Mouse (Mus musculus) embryonic facial prominence, embryonic 11.5 days (tissue): ENCODE measurements at regions not wholly inside any gene's neighbourhood (a gene's known extent, or its start where the extent isn't known, plus 50 kb on each side); places are given as distances from the start of the nearest gene placed in this dataset.
A peak's percentile ranks its signal among the peaks of the same experiment; 100 is the strongest.

ENCODE experiments used
- ATAC-seq: fragments of 200-750 bp; cut with Nextera tagmentation; replicated peaks from 2 replicates; pipeline ENCODE4 v1.8.0; 2017; ENCODE audit warnings: low read depth; ENCODE audit not compliant: insufficient number of reproducible peaks, low FRiP score, low TSS enrichment
- DNase-seq: peaks from one replicate; pipeline ENCODE4 v3.0.0-alpha.2; 2015; ENCODE audit warnings: low spot score
- H3K27ac ChIP-seq: fragments of 300-500 bp; sonication (generic); replicated peaks from 2 replicates; pipeline ENCODE4 v1.5.1; 2014; ENCODE audit warnings: mild to moderate bottlenecking, low read depth, low read length, control low read depth
- H3K27me3 ChIP-seq: fragments of 300-500 bp; sonication (generic); 2 replicates; pipeline ENCODE4 v1.6.1; 2014; ENCODE audit warnings: mild to moderate bottlenecking, low read length, moderate library complexity, mixed read lengths; ENCODE audit not compliant: control insufficient read depth, insufficient read depth
- H3K36me3 ChIP-seq: fragments of 300-500 bp; sonication (generic); replicated peaks from 2 replicates; pipeline ENCODE4 v1.6.1; 2014; ENCODE audit warnings: low read depth, mild to moderate bottlenecking, low read length, moderate library complexity, mixed read lengths; ENCODE audit not compliant: control insufficient read depth, insufficient read depth
- H3K4me1 ChIP-seq: fragments of 300-500 bp; sonication (generic); 2 replicates; pipeline ENCODE4 v1.6.1; 2014; ENCODE audit warnings: low read length, mixed read lengths; ENCODE audit not compliant: control insufficient read depth, insufficient read depth
- H3K4me2 ChIP-seq: fragments of 300-500 bp; sonication (generic); 2 replicates; pipeline ENCODE4 v1.6.1; 2014; ENCODE audit warnings: low read depth, mild to moderate bottlenecking, control low read depth, low read length, moderate library complexity
- H3K4me3 ChIP-seq: fragments of 300-500 bp; sonication (generic); 2 replicates; pipeline ENCODE4 v1.5.1; 2014; ENCODE audit warnings: low read depth, low read length, control low read depth
- H3K9ac ChIP-seq: fragments of 300-500 bp; sonication (generic); replicated peaks from 2 replicates; pipeline ENCODE4 v1.6.1; 2014; ENCODE audit warnings: mild to moderate bottlenecking, control low read depth, low read length
- H3K9me3 ChIP-seq: fragments of 300-500 bp; sonication (generic); replicated peaks from 2 replicates; pipeline ENCODE4 v1.6.1; 2016; ENCODE audit warnings: mild to moderate bottlenecking, low read length, inconsistent platforms, mixed read lengths; ENCODE audit not compliant: control insufficient read depth
- WGBS: fragments of 180-500 bp; shearing (Covaris S2); extraction: QIAGEN DNeasy Blood & Tissue Kit; methylation state at CpG from one replicate; pipeline ENCODE4 v1.1.7; 2014; 5-methylcytosine and 5-hydroxymethylcytosine counted together

DNA sequence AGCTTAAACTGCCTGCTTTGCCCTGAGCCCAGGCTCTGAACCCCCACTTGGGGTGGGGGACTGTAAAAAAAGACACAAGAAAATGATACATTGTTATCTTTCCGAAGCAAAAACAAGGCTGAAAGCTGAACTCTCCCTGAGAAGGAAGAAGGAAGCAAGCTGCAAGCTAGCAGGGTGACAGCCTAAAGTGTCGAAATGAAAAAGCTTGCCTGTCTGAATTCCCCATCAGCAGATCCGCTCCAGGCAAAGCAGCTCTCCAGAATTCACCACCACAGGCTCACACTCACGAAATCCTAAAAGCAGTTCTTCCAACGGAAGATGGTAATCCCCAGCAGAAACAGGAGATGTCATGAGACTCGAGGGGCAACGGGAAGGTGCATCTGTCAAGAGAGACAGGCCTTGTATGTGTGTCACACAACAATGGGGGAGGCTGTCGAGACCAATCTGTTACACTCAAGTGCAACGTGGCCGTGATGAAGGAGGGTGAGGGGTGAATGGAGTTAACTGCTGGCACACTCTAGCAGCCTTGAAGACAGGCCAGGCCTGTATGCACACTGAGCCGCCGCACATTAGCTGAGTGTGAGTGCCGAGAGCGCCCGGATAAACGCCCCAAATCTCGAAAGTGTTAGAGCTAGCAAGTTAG is 139.5 kb upstream of the A530016L24Rik start:
- Histone ChIP-seq H3K9ac (no peak overlapping the region), H3K4me3 (no peak overlapping the region), H3K27ac (no peak overlapping the region), H3K9me3 (no peaks in the 10 kb centered on the region), H3K4me2 (no peak overlapping the region; the same call in 1 of the 2 replicates), H3K36me3 (no peaks in the 10 kb centered on the region), H3K27me3 (no peaks in the 10 kb centered on the region), H3K4me1 (no peaks in the 10 kb centered on the region)
- no peak for ATAC-seq
- 61% methylated on average over 17 of the region's 17 CpGs for WGBS
- no peak for DNase-seq

DNA sequence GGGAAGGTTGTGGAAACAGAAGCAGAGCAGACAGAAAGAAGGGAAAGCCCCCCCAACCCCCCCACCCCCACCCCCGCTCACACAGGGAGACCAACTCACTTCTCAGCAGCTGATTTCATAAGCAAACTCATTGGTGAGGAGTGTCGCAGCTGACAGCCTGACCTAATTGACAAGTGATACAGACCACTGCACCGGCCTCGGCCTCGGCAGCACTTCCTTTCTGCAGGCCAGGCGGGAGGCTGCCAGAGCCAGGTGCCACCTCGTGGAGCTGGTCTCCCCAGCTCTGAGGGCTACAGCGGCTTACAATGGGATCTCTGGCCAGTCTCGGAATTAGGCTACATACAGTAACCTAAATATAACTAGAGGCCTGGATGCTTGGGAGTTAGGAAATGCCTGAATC is 138.5 kb upstream of the A530016L24Rik start:
- Histone ChIP-seq H3K4me1 (no peaks in the 10 kb centered on the region), H3K4me2 (no peak overlapping the region), H3K27me3 (no peaks in the 10 kb centered on the region), H3K36me3 (no peaks in the 10 kb centered on the region), H3K9me3 (no peaks in the 10 kb centered on the region), H3K9ac (no peak overlapping the region), H3K27ac (no peak overlapping the region), H3K4me3 (no peak overlapping the region)
- ATAC-seq (no peak), DNase-seq (no peak)
- WGBS = 28% methylated on average over 9 of the region's 9 CpGs

- Histone ChIP-seq H3K9ac (no peak overlapping the region), H3K4me2 (no peak overlapping the region), H3K9me3 (no peaks in the 10 kb centered on the region), H3K27me3 (no peaks in the 10 kb centered on the region), H3K4me1 (no peaks in the 10 kb centered on the region), H3K36me3 (no peaks in the 10 kb centered on the region), H3K4me3 (no peak overlapping the region), H3K27ac (no peak overlapping the region)
- 71% methylated on average over 3 of the region's 3 CpGs for WGBS
- DNase-seq = no peak
- ATAC-seq = no peak
Observed at GRCm38 (mm10) chr12:112363349-112363748, 125.9 kb upstream of the A530016L24Rik start.

DNA sequence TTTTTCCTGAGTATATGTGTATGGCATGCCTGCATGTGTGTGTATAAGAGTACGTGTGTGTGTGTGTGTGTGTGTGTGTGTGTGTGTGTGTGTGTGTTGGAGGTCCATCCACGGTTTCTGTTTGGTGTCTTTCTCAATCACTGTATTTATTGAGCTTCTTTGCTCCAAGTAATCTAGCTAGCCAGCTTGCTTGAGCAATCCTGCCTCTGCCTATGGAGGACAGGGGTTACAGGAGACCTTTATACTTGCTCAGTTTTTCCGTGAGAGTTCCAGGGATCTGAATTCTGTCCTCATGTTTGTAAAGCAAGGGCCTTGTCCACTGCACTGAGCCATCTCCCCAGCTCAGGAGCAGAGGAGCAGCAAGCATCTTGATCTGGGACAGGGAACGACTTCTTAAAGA is 122.0 kb upstream of the A530016L24Rik start:
- H3K27ac ChIP-seq = no peak overlapping the region
- H3K36me3 ChIP-seq = no peaks in the 10 kb centered on the region
- no peak for DNase-seq
- H3K4me3 ChIP-seq = no peak overlapping the region
- ATAC-seq = no peak
- H3K4me2 ChIP-seq = no peak overlapping the region
- H3K9ac ChIP-seq = no peak overlapping the region
- 82% methylated on average over 4 of the region's 4 CpGs for WGBS
- H3K27me3 ChIP-seq = no peaks in the 10 kb centered on the region
- H3K9me3 ChIP-seq = no peaks in the 10 kb centered on the region
- no peaks in the 10 kb centered on the region for H3K4me1 ChIP-seq

DNA sequence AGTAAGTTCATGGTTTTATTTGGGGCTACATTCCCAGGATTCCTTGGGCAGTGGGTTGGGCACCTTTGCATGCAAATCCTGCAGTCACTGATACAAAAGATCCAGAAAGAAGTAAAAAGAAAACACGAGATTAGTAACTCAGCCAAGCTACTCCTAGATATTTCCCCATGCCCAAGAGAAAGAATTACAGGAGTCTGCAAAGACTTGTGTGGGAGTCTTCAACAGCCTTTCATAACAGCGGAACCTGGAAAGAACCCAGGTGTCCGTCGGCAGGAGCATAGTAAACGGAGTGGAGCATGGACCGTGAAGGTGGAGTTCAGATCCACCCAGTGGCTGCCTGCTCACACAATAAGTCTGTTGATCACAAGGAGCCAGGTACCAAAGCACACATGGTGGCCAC is 121.1 kb upstream of the A530016L24Rik start:
- no peaks in the 10 kb centered on the region for H3K9me3 ChIP-seq
- H3K4me2 ChIP-seq = no peak overlapping the region
- no peak overlapping the region for H3K27ac ChIP-seq
- no peaks in the 10 kb centered on the region for H3K27me3 ChIP-seq
- WGBS = 85% methylated on average over 6 of the region's 6 CpGs
- no peak overlapping the region for H3K4me3 ChIP-seq
- no peaks in the 10 kb centered on the region for H3K4me1 ChIP-seq
- ATAC-seq (no peak), DNase-seq (no peak)
- H3K9ac ChIP-seq = no peak overlapping the region
- H3K36me3 ChIP-seq = no peaks in the 10 kb centered on the region

DNA sequence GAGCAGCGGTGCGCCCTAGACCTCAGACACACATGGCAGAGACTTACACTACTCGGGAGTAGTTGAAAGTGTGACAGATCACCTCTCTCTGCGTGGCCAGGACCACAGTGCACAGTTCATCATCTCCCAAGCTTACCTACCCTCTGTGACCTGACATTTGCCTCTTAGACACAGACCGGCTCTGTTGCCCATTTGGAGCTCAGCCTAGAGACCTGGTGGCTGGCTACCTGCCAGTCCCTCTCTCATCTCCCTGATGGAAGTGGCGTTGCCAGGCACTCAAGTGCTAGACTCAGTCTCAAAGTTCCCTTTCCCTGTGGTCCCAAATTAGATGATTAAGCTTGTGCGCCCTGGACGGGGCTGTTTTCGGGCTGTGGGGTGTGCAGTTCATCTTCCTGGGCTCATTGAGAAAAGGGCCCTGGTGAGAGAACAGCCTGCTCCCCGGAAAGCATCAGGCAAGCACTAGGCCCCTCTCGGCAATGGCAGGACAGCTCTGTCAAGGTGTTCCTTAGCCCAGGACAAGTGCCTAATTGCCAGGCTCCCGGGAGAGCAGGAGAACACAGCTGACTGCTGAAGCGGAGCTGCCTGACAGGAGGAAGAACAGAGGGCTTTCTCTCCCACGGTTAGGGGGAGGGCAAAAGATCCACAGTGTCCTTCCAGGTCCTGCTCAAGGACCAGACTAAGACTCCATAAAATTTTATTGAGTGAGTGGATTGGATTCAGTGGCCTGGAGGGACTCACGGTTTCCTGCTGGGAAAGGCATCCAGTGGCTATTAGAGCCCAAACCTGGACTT is 119.5 kb upstream of the A530016L24Rik start:
- Histone ChIP-seq H3K4me2 (no peak overlapping the region), H3K9me3 (no peaks in the 10 kb centered on the region), H3K4me1 (no peaks in the 10 kb centered on the region), H3K36me3 (no peaks in the 10 kb centered on the region), H3K27ac (no peak overlapping the region), H3K9ac (no peak overlapping the region), H3K4me3 (no peak overlapping the region), H3K27me3 (no peaks in the 10 kb centered on the region)
- WGBS = 73% methylated on average over 15 of the region's 15 CpGs
- ATAC-seq (no peak), DNase-seq (no peak)

GRCm38 (mm10) chr12:112372234-112373050 is 116.8 kb upstream of the A530016L24Rik start:
- no peak for DNase-seq
- 76% methylated on average over 14 of the region's 14 CpGs for WGBS
- Histone ChIP-seq H3K27ac (no peak overlapping the region), H3K9me3 (no peaks in the 10 kb centered on the region), H3K9ac (no peak overlapping the region), H3K4me3 (no peak overlapping the region), H3K27me3 (no peaks in the 10 kb centered on the region), H3K4me2 (no peak overlapping the region), H3K36me3 (no peaks in the 10 kb centered on the region), H3K4me1 (no peaks in the 10 kb centered on the region)
- ATAC-seq = 0 out of 2 replicates have a peak, but pooled peaks have one; percentile 41

- Histone ChIP-seq H3K9ac (no peak overlapping the region), H3K4me2 (no peak overlapping the region), H3K36me3 (no peaks in the 10 kb centered on the region), H3K27ac (no peak overlapping the region), H3K4me1 (no peaks in the 10 kb centered on the region), H3K27me3 (no peaks in the 10 kb centered on the region), H3K4me3 (no peak overlapping the region), H3K9me3 (no peaks in the 10 kb centered on the region)
- 94% methylated on average over 7 of the region's 7 CpGs for WGBS
- DNase-seq (no peak), ATAC-seq (no peak)
Observed at GRCm38 (mm10) chr12:112373966-112374365, 115.3 kb upstream of the A530016L24Rik start.
